8 mouse cellular contexts compared by ENCODE assay signal in genomic region chr19:5847306-5847796, GRCm38 (mm10). TPM values are rescaled to one million over a fixed set of nuclear protein-coding genes. Genes with fewer than 3 reads are reported as not detected.
A peak's percentile ranks its signal among the peaks of the same experiment; 100 is the strongest.
DNase-seq lines count a peak whose midpoint lies in the region; ATAC-seq and TF ChIP-seq lines count a peak whose summit lies in the region.

No protein-coding gene starts in this region.

- intact Hi-C loops in left cerebral cortex, postnatal 14 days (cut with DNase I) = loop anchor here (1.0 kb wide), 1 partner anchor 25 kb away; no protein-coding TSS in a partner anchor

- H3K4me1 ChIP-seq in ES-Bruce4 (ENCODE audit: control insufficient read depth, insufficient read depth, low read length) = no peaks in the 10 kb centered on the region
- H3K4me1 ChIP-seq in embryonic facial prominence, embryonic 10.5 days = peaks cover 86% of the 10 kb centered on the region
- H3K4me1 ChIP-seq in hindbrain, embryonic 12.5 days = peaks cover 75% of the 10 kb centered on the region
- H3K4me1 ChIP-seq in liver, adult 2 months (ENCODE audit: control insufficient read depth, insufficient read depth, low read length) = peaks cover 25% of the 10 kb centered on the region

- H3K4me3 ChIP-seq in ES-Bruce4 (ENCODE audit: low read depth, low read length) = peak overlapping the region; percentile 64
- peak overlapping the region; percentile 52 for H3K4me3 ChIP-seq in embryonic facial prominence, embryonic 10.5 days
- no peak overlapping the region for H3K4me3 ChIP-seq in hindbrain, embryonic 12.5 days
- no peak overlapping the region for H3K4me3 ChIP-seq in liver, adult 2 months (ENCODE audit: insufficient read depth, low read depth, low read length)

- peak overlapping the region; percentile 56 for H3K4me2 ChIP-seq in hindbrain, embryonic 12.5 days (replicated peaks)

- peaks cover 13% of the 10 kb centered on the region for H3K79me2 ChIP-seq in liver, adult 2 months (ENCODE audit: control insufficient read depth, insufficient read depth, low read length)

- ATAC-seq in hindbrain, embryonic 12.5 days (ENCODE audit: low FRiP score) = no peak
- ATAC-seq in monocyte, adult 5-6 weeks (replicated peaks; ENCODE audit: insufficient number of reproducible peaks, low FRiP score, low TSS enrichment, poor library complexity, severe bottlenecking) = no peak

- H3K27ac ChIP-seq in ES-Bruce4 (ENCODE audit: insufficient read depth, low read length) = peak overlapping the region; percentile 98
- H3K27ac ChIP-seq in embryonic facial prominence, embryonic 10.5 days (replicated peaks) = peak overlapping the region; percentile 93
- peak overlapping the region; percentile 96 for H3K27ac ChIP-seq in hindbrain, embryonic 12.5 days
- H3K27ac ChIP-seq in liver, adult 2 months (replicated peaks; ENCODE audit: insufficient read depth, low read depth, low read length) = peak overlapping the region; percentile 96

- TF ChIP-seq EP300 in ES-Bruce4 (IDR thresholded peaks at IDR 0.05; ENCODE audit: insufficient read depth, low read depth, low read length) = 0 out of 2 replicates have a peak, but pooled peaks have one; percentile 9

- H3K9me3 ChIP-seq in ES-Bruce4 (replicated peaks; ENCODE audit: control insufficient read depth, insufficient read depth, low read length, poor library complexity, severe bottlenecking) = no peaks in the 10 kb centered on the region
- H3K9me3 ChIP-seq in embryonic facial prominence, embryonic 10.5 days = no peaks in the 10 kb centered on the region
- no peaks in the 10 kb centered on the region for H3K9me3 ChIP-seq in hindbrain, embryonic 12.5 days (replicated peaks)

- no peaks in the 10 kb centered on the region for H3K27me3 ChIP-seq in ES-Bruce4 (ENCODE audit: control insufficient read depth, insufficient read depth, low read length, poor library complexity, severe bottlenecking)
- no peaks in the 10 kb centered on the region for H3K27me3 ChIP-seq in embryonic facial prominence, embryonic 10.5 days (replicated peaks; ENCODE audit: low read depth, poor library complexity, severe bottlenecking)
- H3K27me3 ChIP-seq in hindbrain, embryonic 12.5 days = no peaks in the 10 kb centered on the region
- no peaks in the 10 kb centered on the region for H3K27me3 ChIP-seq in liver, adult 2 months (ENCODE audit: control insufficient read depth, insufficient read depth, low read length)

- H3K36me3 ChIP-seq in ES-Bruce4 (ENCODE audit: control insufficient read depth, insufficient read depth, low read length, poor library complexity, severe bottlenecking) = no peaks in the 10 kb centered on the region
- peaks cover 12% of the 10 kb centered on the region for H3K36me3 ChIP-seq in embryonic facial prominence, embryonic 10.5 days (replicated peaks)
- H3K36me3 ChIP-seq in hindbrain, embryonic 12.5 days = peaks cover 10% of the 10 kb centered on the region
- H3K36me3 ChIP-seq in liver, adult 2 months (ENCODE audit: control insufficient read depth, insufficient read depth, low read length) = no peaks in the 10 kb centered on the region

- DNase-seq in 3T3-L1 (ENCODE audit: low read depth, low spot score) = peak; percentile 78
- DNase-seq in embryonic facial prominence, embryonic 10.5 days (ENCODE audit: low spot score) = no peak
- DNase-seq in liver, adult 2 months (ENCODE audit: extremely low read depth, low read depth, low spot score) = peak; percentile 61
- peak; percentile 65 for DNase-seq in skeletal muscle tissue, adult 2 months (ENCODE audit: low read depth, low spot score)
- no peak for DNase-seq in left cerebral cortex, postnatal 14 days (ENCODE audit: low spot score in 2 of 2)

- no peak for TF ChIP-seq POLR2A in ES-Bruce4 (IDR thresholded peaks at IDR 0.05; ENCODE audit: insufficient read depth, low read length)
- no peak for TF ChIP-seq POLR2A in liver, adult 2 months (IDR thresholded peaks at IDR 0.05; ENCODE audit: extremely low read depth, insufficient read depth, low read length)

- peak overlapping the region; percentile 68 for H3K9ac ChIP-seq in ES-Bruce4 (ENCODE audit: low read depth, poor library complexity, severe bottlenecking)
- H3K9ac ChIP-seq in hindbrain, embryonic 12.5 days = peak overlapping the region; percentile 28; the same call in 1 of the 2 replicates
- H3K9ac ChIP-seq in liver, adult 2 months (ENCODE audit: low read depth, low read length) = peak overlapping the region; percentile 83

- 32% methylated on average over 4 of the region's 4 CpGs for WGBS in embryonic facial prominence, embryonic 10.5 days
- 37% methylated on average over 4 of the region's 4 CpGs for WGBS in hindbrain, embryonic 12.5 days
- 27% methylated on average over 4 of the region's 4 CpGs for WGBS in liver, adult 2 months

- no peak for TF ChIP-seq CTCF in ES-Bruce4 (IDR thresholded peaks at IDR 0.05; ENCODE audit: low read depth, low read length)
- no peak for TF ChIP-seq CTCF in liver, adult 2 months (IDR thresholded peaks at IDR 0.05; ENCODE audit: low read depth, low read length)

RNA-seq across cellular contexts. Expression of gene Frmd8, which starts 27.7 kb away (rescaled TPM):
- 26.3 and 33.1 TPM in 2 replicates for polyA plus RNA-seq in ES-Bruce4 (2011; ENCODE audit: insufficient read depth, insufficient read length, low read depth, missing spikeins)
- 44.6 and 45.4 TPM in 2 replicates for polyA plus RNA-seq in embryonic facial prominence, embryonic 10.5 days (2016; fragmentation: Nextera tagmentation; extraction: Ambion mirVana)
- polyA plus RNA-seq in hindbrain, embryonic 12.5 days (2016; fragmentation: Nextera tagmentation; extraction: Ambion mirVana) = 28.7 and 29.9 TPM in 2 replicates
- total RNA-seq in liver, adult 2 months (2014; rRNA removed) = 5.2 and 5.9 TPM in 2 replicates
- 10.3 and 14.2 TPM in 2 replicates for polyA plus RNA-seq in liver, adult 2 months (2012; rRNA removed)
- 32.8 to 50.6 TPM (median 34.5 TPM) in 3 replicates for total RNA-seq in monocyte, adult 5-6 weeks (2017)
- total RNA-seq in left cerebral cortex, postnatal 14 days (2021) = 10 to 100 TPM; 11.1 to 12.1 TPM

RNA-seq across cellular contexts. Expression of gene Slc25a45, which starts 30.3 kb away (rescaled TPM):
- polyA plus RNA-seq in ES-Bruce4 (2011; ENCODE audit: insufficient read depth, insufficient read length, low read depth, missing spikeins) = 0.46 and 0.48 TPM in 2 replicates
- polyA plus RNA-seq in embryonic facial prominence, embryonic 10.5 days (2016; fragmentation: Nextera tagmentation; extraction: Ambion mirVana) = 2.5 and 2.9 TPM in 2 replicates
- 2.0 and 2.2 TPM in 2 replicates for polyA plus RNA-seq in hindbrain, embryonic 12.5 days (2016; fragmentation: Nextera tagmentation; extraction: Ambion mirVana)
- 8.6 and 13.0 TPM in 2 replicates for total RNA-seq in liver, adult 2 months (2014; rRNA removed)
- polyA plus RNA-seq in liver, adult 2 months (2012; rRNA removed) = 52.8 and 57.7 TPM in 2 replicates
- 64.4 to 73.5 TPM (median 69.7 TPM) in 3 replicates for total RNA-seq in monocyte, adult 5-6 weeks (2017)
- 1 to 10 TPM; 2.8 to 3.0 TPM for total RNA-seq in left cerebral cortex, postnatal 14 days (2021)

RNA-seq across cellular contexts. Expression of gene Tigd3, which starts 46.6 kb away (rescaled TPM):
- 1.9 and 3.6 TPM in 2 replicates for polyA plus RNA-seq in ES-Bruce4 (2011; ENCODE audit: insufficient read depth, insufficient read length, low read depth, missing spikeins)
- polyA plus RNA-seq in embryonic facial prominence, embryonic 10.5 days (2016; fragmentation: Nextera tagmentation; extraction: Ambion mirVana) = 6.8 and 7.4 TPM in 2 replicates
- 11.0 and 11.3 TPM in 2 replicates for polyA plus RNA-seq in hindbrain, embryonic 12.5 days (2016; fragmentation: Nextera tagmentation; extraction: Ambion mirVana)
- 0.18 and 0.27 TPM in 2 replicates for total RNA-seq in liver, adult 2 months (2014; rRNA removed)
- 0.16 and 0.24 TPM in 2 replicates for polyA plus RNA-seq in liver, adult 2 months (2012; rRNA removed)
- total RNA-seq in monocyte, adult 5-6 weeks (2017) = 0.64 to 0.97 TPM (median 0.95 TPM) in 3 replicates
- 1 to 10 TPM; 5.6 to 5.9 TPM for total RNA-seq in left cerebral cortex, postnatal 14 days (2021)

Comparison
In these comparisons a context has a peak if more than half of its experiments do, and no peak if none do; other contexts are left out.
1. DNase-seq: peak in 3T3-L1 (single experiment), liver, adult 2 months (single experiment) and skeletal muscle tissue, adult 2 months (single experiment); none in embryonic facial prominence, embryonic 10.5 days (single experiment) and left cerebral cortex, postnatal 14 days (0 of 2).
2. H3K4me3 ChIP-seq: peak in ES-Bruce4 (single experiment) and embryonic facial prominence, embryonic 10.5 days (single experiment); none in hindbrain, embryonic 12.5 days (single experiment) and liver, adult 2 months (single experiment).
3. H3K9ac ChIP-seq: peak in every context shown above with its lines; median percentile 83 in liver, adult 2 months; 68 in ES-Bruce4; 28 in hindbrain, embryonic 12.5 days.
4. RNA of gene Slc25a45, which starts 30.3 kb away (polyA plus RNA-seq): 52.8 to 57.7 TPM in liver, adult 2 months; 2.5 to 2.9 TPM in embryonic facial prominence, embryonic 10.5 days, 2.0 to 2.2 TPM in hindbrain, embryonic 12.5 days and 0.46 to 0.48 TPM in ES-Bruce4; every median in the first group is over 10 times any median in the second.
5. Peak in every context shown above with its lines, with median percentiles within 50 percentile points of each other: H3K27ac ChIP-seq.